Mouse (Mus musculus): Measurements from ENCODE around the gene Mettl16. TPM values are rescaled to one million over a fixed set of nuclear protein-coding genes. Genes with fewer than 3 reads are reported as not detected.

Gene Mettl16
- polyA plus RNA-seq, 1 experiment from 2014 or later: 35.2 TPM

DNA sequence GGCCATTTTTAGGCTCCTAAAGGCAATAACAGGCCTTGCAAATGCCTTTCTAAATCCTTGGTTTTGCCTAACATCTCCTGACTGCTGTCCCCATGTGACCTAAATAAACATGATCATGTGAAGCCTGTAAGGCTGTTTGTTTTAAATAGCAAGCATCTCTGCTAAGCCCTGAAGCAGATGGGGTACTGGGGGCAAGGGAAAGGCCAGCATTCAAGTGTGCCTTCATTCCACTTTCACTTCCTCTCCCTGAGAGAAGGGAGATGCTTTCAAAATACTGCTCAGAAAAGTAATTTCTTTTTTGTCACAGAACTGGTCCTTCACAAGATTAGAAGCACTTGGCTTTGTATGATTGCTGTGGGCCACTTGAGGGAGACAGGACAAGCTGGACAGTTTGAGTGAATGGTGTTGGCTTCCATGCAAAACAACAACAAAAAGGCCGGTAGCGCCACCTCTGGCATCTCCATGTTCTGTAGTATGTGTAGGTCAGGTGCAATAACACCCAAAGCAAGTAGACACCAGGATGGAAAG lies 57.8 kb downstream of the Mettl16 start:
- Histone ChIP-seq H3K4me3 (replicated peaks; ENCODE audit: low read length) (no peak overlapping the region), H3K27me3 (ENCODE audit: control insufficient read depth, insufficient read depth, low read length) (no peaks in the 10 kb centered on the region), H3K9me3 (ENCODE audit: control insufficient read depth, low read length) (no peaks in the 10 kb centered on the region), H3K9ac (no peak overlapping the region), H3K36me3 (replicated peaks; ENCODE audit: control insufficient read depth, insufficient read depth) (no peaks in the 10 kb centered on the region), H3K4me1 (replicated peaks; ENCODE audit: control insufficient read depth, insufficient read depth, low read length) (peaks cover 20% of the 10 kb centered on the region), H3K27ac (no peak overlapping the region), H3K4me2 (replicated peaks) (no peak overlapping the region)
- DNase-seq (ENCODE audit: low spot score) (no peak), ATAC-seq (ENCODE audit: low FRiP score) (no peak)
- WGBS: 28% methylated on average over 2 of the region's 2 CpGs

GRCm38 (mm10) chr11:74828965-74829550 lies 58.4 kb downstream of the Mettl16 start:
- Histone ChIP-seq H3K4me2 (replicated peaks) (peak overlapping the region; percentile 90), H3K4me3 (replicated peaks; ENCODE audit: low read length) (peak overlapping the region; percentile 81), H3K9me3 (ENCODE audit: control insufficient read depth, low read length) (no peaks in the 10 kb centered on the region), H3K27me3 (ENCODE audit: control insufficient read depth, insufficient read depth, low read length) (no peaks in the 10 kb centered on the region), H3K27ac (peak overlapping the region; percentile 95; the same call in 1 of the 2 replicates), H3K36me3 (replicated peaks; ENCODE audit: control insufficient read depth, insufficient read depth) (no peaks in the 10 kb centered on the region), H3K4me1 (replicated peaks; ENCODE audit: control insufficient read depth, insufficient read depth, low read length) (peaks cover 24% of the 10 kb centered on the region), H3K9ac (peak overlapping the region; percentile 40; the same call in 1 of the 2 replicates)
- DNase-seq (ENCODE audit: low spot score): no peak
- WGBS: 10% methylated on average over 11 of the region's 11 CpGs
- ATAC-seq (ENCODE audit: low FRiP score): no peak

GRCm38 (mm10) chr11:74829812-74830211 lies 59.2 kb downstream of the Mettl16 start:
- Histone ChIP-seq H3K9me3 (ENCODE audit: control insufficient read depth, low read length) (no peaks in the 10 kb centered on the region), H3K9ac (peak overlapping the region; percentile 40; the same call in 1 of the 2 replicates), H3K4me3 (replicated peaks; ENCODE audit: low read length) (peak overlapping the region; percentile 81), H3K36me3 (replicated peaks; ENCODE audit: control insufficient read depth, insufficient read depth) (no peaks in the 10 kb centered on the region), H3K4me2 (replicated peaks) (peak overlapping the region; percentile 90), H3K27me3 (ENCODE audit: control insufficient read depth, insufficient read depth, low read length) (no peaks in the 10 kb centered on the region), H3K27ac (peak overlapping the region; percentile 95), H3K4me1 (replicated peaks; ENCODE audit: control insufficient read depth, insufficient read depth, low read length) (peaks cover 27% of the 10 kb centered on the region)
- ATAC-seq (ENCODE audit: low FRiP score) (peak; percentile 60), DNase-seq (ENCODE audit: low spot score) (peak; percentile 79)
- WGBS: 0% methylated on average over 20 of the region's 20 CpGs

DNA sequence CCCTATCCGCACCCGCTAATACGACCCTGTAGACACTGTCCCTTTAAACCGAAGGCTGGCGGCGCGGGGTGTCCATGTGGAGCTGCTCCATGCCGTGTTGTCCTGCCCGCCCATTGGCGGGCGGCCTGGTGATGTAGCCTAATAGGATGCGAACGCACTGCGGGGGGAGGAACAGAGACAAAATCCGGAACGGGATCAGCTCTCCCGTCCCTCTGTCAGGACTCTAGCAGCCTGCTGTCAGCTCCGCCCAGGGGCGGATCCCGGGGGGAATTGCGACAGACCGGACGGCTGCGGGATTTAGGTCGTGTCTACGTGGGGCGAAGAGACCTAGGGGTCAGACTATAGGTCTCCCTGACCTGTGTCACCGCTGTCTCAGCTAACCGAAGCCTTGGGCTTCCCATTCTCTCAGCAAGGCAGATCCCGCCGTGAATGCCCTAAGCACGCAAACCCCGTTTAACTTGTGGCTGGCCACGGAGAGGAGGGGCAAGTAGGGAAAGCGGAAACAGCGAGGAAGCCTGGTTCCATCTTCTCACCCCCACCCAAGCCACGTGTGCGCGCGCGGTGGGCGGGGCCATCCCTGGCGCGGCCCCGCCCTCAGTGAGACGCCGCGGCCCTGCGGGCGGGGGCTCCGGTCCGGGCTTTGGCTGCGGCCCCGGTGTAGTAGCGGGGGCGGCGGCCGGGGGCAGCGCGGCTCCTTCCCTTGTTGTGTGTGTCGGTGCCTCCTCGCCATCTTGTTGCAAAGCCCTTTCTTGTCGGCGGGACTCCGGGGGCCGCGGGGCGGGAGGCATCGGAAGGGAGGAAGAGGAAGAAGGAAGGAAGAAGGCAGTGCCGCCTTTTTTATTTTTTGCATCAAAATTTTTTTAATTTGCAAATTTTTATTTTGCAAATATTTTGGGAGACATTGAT lies 59.9 kb downstream of the Mettl16 start, which contains the start of gene Mnt:
Gene Mnt, plus strand, starts transcription at position 665 of the 906 bp plus-strand sequence.
- Histone ChIP-seq H3K4me3 (replicated peaks; ENCODE audit: low read length) (peak within 1 kb of the TSS; percentile 81), H3K27me3 (ENCODE audit: control insufficient read depth, insufficient read depth, low read length) (no peaks in the 10 kb centered on the region), H3K36me3 (replicated peaks; ENCODE audit: control insufficient read depth, insufficient read depth) (no peaks in the 10 kb centered on the region), H3K4me2 (replicated peaks) (peak within 1 kb of the TSS; percentile 90), H3K9ac (peak within 1 kb of the TSS; percentile 92), H3K27ac (peak within 1 kb of the TSS; percentile 95), H3K9me3 (ENCODE audit: control insufficient read depth, low read length) (no peaks in the 10 kb centered on the region), H3K4me1 (replicated peaks; ENCODE audit: control insufficient read depth, insufficient read depth, low read length) (peaks cover 27% of the 10 kb centered on the region)
- WGBS: under 1% methylated on average over 69 of the region's 70 CpGs
- DNase-seq (ENCODE audit: low spot score) (peak; percentile 96), ATAC-seq (ENCODE audit: low FRiP score) (peak; percentile 90)

- ATAC-seq (ENCODE audit: low FRiP score): no peak
- H3K27ac ChIP-seq: peak overlapping the region; percentile 95
- no peaks in the 10 kb centered on the region for H3K9me3 ChIP-seq (ENCODE audit: control insufficient read depth, low read length)
- H3K4me1 ChIP-seq (replicated peaks; ENCODE audit: control insufficient read depth, insufficient read depth, low read length): peaks cover 27% of the 10 kb centered on the region
- H3K4me2 ChIP-seq (replicated peaks): peak overlapping the region; percentile 90
- peak overlapping the region; percentile 81 for H3K4me3 ChIP-seq (replicated peaks; ENCODE audit: low read length)
- no peaks in the 10 kb centered on the region for H3K27me3 ChIP-seq (ENCODE audit: control insufficient read depth, insufficient read depth, low read length)
- under 1% methylated on average over 33 of the region's 35 CpGs for WGBS
- peak; percentile 58 for DNase-seq (ENCODE audit: low spot score)
- H3K9ac ChIP-seq: peak overlapping the region; percentile 92
- no peaks in the 10 kb centered on the region for H3K36me3 ChIP-seq (replicated peaks; ENCODE audit: control insufficient read depth, insufficient read depth)
These were observed 60.6 kb downstream of the Mettl16 start for GRCm38 (mm10) chr11:74831191-74831605.

DNA sequence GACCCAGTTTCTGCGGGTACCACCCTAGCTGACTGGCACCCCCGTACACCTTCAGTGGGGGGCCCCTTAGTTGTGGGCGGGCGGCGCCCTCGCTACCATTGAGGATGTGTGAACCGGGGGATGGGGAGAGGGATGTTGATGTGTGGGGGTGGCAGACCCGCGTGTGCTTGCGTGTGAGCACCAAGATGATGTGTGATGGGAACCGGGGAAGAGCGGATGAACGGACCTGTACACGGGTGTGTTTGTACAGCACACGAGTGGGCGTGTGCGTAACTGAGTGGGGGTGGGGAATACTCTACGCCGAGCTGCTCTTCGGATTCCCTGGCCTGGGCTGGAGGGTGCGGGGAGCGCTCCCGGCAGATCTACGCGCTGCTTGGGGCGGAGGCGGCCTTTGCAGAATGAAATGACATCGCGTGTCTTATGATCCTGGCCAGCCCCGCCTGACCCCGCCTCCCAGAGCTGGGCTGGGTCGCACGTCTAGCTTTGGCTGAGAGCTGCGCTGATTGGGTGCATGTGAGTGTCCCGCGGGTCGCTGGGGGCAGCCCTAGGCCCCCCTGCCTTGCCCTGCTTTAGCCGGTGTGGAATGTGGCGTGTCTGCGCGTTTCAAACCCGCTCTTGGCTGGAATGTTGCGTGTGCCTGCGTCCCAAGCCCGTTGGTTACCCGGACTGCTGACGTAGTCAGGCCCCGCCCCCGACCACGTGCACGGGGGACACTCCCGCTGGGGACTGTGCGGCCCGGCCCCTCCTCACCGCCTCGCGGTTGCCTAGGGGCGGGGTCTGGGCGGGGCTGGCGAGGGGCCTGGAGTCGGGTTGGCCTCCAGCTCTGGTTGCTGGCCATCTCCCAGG lies 61.2 kb downstream of the Mettl16 start:
- peak; percentile 97 for DNase-seq (ENCODE audit: low spot score)
- Histone ChIP-seq H3K4me2 (replicated peaks) (peak overlapping the region; percentile 90), H3K27ac (peak overlapping the region; percentile 95), H3K9me3 (ENCODE audit: control insufficient read depth, low read length) (no peaks in the 10 kb centered on the region), H3K36me3 (replicated peaks; ENCODE audit: control insufficient read depth, insufficient read depth) (peaks cover 4% of the 10 kb centered on the region), H3K9ac (peak overlapping the region; percentile 92), H3K27me3 (ENCODE audit: control insufficient read depth, insufficient read depth, low read length) (no peaks in the 10 kb centered on the region), H3K4me1 (replicated peaks; ENCODE audit: control insufficient read depth, insufficient read depth, low read length) (peaks cover 27% of the 10 kb centered on the region), H3K4me3 (replicated peaks; ENCODE audit: low read length) (peak overlapping the region; percentile 81)
- peak; percentile 77 for ATAC-seq (ENCODE audit: low FRiP score)
- WGBS: under 1% methylated on average over 60 of the region's 61 CpGs

GRCm38 (mm10) chr11:74832503-74833143 lies 62.0 kb downstream of the Mettl16 start:
- Histone ChIP-seq H3K9me3 (ENCODE audit: control insufficient read depth, low read length) (no peaks in the 10 kb centered on the region), H3K4me2 (replicated peaks) (peak overlapping the region; percentile 90), H3K36me3 (replicated peaks; ENCODE audit: control insufficient read depth, insufficient read depth) (peaks cover 6% of the 10 kb centered on the region), H3K4me3 (replicated peaks; ENCODE audit: low read length) (peak overlapping the region; percentile 81), H3K27ac (peak overlapping the region; percentile 95), H3K4me1 (replicated peaks; ENCODE audit: control insufficient read depth, insufficient read depth, low read length) (peaks cover 27% of the 10 kb centered on the region), H3K27me3 (ENCODE audit: control insufficient read depth, insufficient read depth, low read length) (no peaks in the 10 kb centered on the region), H3K9ac (peak overlapping the region; percentile 92)
- WGBS: under 1% methylated on average over 26 of the region's 26 CpGs
- ATAC-seq (ENCODE audit: low FRiP score) (no peak), DNase-seq (ENCODE audit: low spot score) (peak; percentile 70)

DNA sequence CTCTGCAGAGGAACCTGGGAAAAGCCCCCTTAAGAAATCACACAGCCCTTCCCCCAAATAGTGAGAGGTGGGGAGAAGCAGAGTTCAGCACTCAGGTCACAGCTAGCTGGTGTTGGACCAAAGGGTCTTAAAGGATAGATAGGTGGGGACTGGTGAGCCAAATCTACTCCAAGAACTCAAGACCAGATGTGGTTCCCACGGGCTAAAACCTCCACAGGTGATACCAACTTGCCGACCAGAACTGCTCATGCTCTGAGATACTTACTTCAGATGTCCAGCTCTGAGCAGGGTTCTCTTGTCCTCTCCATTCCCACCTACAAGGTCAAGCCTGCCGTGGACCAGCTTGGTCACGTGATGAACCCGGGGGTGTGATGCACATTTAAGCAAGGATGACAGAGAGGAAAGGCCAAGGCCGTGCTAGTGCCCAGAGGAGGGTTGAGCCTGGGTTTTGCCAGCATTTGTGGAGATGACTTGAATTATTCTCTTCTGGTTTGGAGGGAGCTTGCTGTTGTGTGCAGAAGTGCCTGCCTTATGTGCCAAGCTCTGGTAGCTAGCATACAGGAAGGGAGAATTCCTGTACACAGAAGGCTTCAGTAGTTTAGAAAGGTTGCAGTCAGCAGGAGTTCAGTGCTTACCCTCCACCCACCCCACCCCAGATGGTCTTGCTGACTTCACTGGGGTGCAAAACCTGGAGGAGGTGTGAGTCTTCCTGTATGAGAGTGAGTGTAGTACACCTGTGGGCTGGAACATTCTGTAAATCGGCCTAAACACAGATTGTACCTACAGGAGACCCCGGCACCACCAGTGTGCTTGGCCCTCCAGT lies 63.1 kb downstream of the Mettl16 start:
- Histone ChIP-seq H3K4me2 (replicated peaks) (peak overlapping the region; percentile 90), H3K4me1 (replicated peaks; ENCODE audit: control insufficient read depth, insufficient read depth, low read length) (peaks cover 27% of the 10 kb centered on the region), H3K27ac (no peak overlapping the region), H3K36me3 (replicated peaks; ENCODE audit: control insufficient read depth, insufficient read depth) (peaks cover 6% of the 10 kb centered on the region), H3K27me3 (ENCODE audit: control insufficient read depth, insufficient read depth, low read length) (no peaks in the 10 kb centered on the region), H3K9me3 (ENCODE audit: control insufficient read depth, low read length) (no peaks in the 10 kb centered on the region), H3K9ac (peak overlapping the region; percentile 92; the same call in 1 of the 2 replicates), H3K4me3 (replicated peaks; ENCODE audit: low read length) (no peak overlapping the region)
- 84% methylated on average over 8 of the region's 8 CpGs for WGBS
- DNase-seq (ENCODE audit: low spot score) (no peak), ATAC-seq (ENCODE audit: low FRiP score) (no peak)

All from hindbrain, embryonic 14.5 days (tissue).